Mouse (Mus musculus): ENCODE measurements around the gene Slc43a3. TPM values are rescaled to one million over a fixed set of nuclear protein-coding genes. Genes with fewer than 3 reads are reported as not detected.

Gene Slc43a3
- polyA plus RNA-seq, 1 experiment from 2014 or later, result 41.9 TPM

GRCm38 (mm10) chr2:84948252-84948651 is 11.9 kb downstream of the Slc43a3 start:
- no peak for ATAC-seq (ENCODE audit: insufficient read depth, low FRiP score)
- Histone ChIP-seq H3K27me3 (ENCODE audit: control insufficient read depth, insufficient read depth, low read length) (no peaks in the 10 kb centered on the region), H3K4me2 (ENCODE audit: low read depth, low read length) (no peak overlapping the region), H3K4me3 (replicated peaks; ENCODE audit: low read length) (no peak overlapping the region), H3K4me1 (ENCODE audit: control insufficient read depth, insufficient read depth, low read length) (no peaks in the 10 kb centered on the region), H3K9me3 (replicated peaks; ENCODE audit: control insufficient read depth, low read length) (no peaks in the 10 kb centered on the region), H3K27ac (ENCODE audit: low read length) (no peak overlapping the region), H3K36me3 (ENCODE audit: control insufficient read depth, insufficient read depth, low read length) (peaks cover 3% of the 10 kb centered on the region; the same call in 1 of the 2 replicates), H3K9ac (ENCODE audit: low read length) (no peak overlapping the region)
- WGBS, result 83% methylated on average over 7 of the region's 7 CpGs

- Histone ChIP-seq H3K27ac (ENCODE audit: low read length) (no peak overlapping the region), H3K4me3 (replicated peaks; ENCODE audit: low read length) (no peak overlapping the region), H3K36me3 (ENCODE audit: control insufficient read depth, insufficient read depth, low read length) (peaks cover 3% of the 10 kb centered on the region; the same call in 1 of the 2 replicates), H3K4me1 (ENCODE audit: control insufficient read depth, insufficient read depth, low read length) (no peaks in the 10 kb centered on the region), H3K9ac (ENCODE audit: low read length) (no peak overlapping the region), H3K9me3 (replicated peaks; ENCODE audit: control insufficient read depth, low read length) (no peaks in the 10 kb centered on the region), H3K4me2 (ENCODE audit: low read depth, low read length) (no peak overlapping the region), H3K27me3 (ENCODE audit: control insufficient read depth, insufficient read depth, low read length) (no peaks in the 10 kb centered on the region)
- no peak for ATAC-seq (ENCODE audit: insufficient read depth, low FRiP score)
- 70% methylated on average over 2 of the region's 2 CpGs for WGBS
Observed at GRCm38 (mm10) chr2:84948721-84949120, 12.3 kb downstream of the Slc43a3 start.

- Histone ChIP-seq H3K4me3 (replicated peaks; ENCODE audit: low read length) (no peak overlapping the region), H3K36me3 (ENCODE audit: control insufficient read depth, insufficient read depth, low read length) (peaks cover 3% of the 10 kb centered on the region; the same call in 1 of the 2 replicates), H3K4me2 (ENCODE audit: low read depth, low read length) (no peak overlapping the region), H3K9me3 (replicated peaks; ENCODE audit: control insufficient read depth, low read length) (no peaks in the 10 kb centered on the region), H3K27ac (ENCODE audit: low read length) (no peak overlapping the region), H3K27me3 (ENCODE audit: control insufficient read depth, insufficient read depth, low read length) (no peaks in the 10 kb centered on the region), H3K4me1 (ENCODE audit: control insufficient read depth, insufficient read depth, low read length) (no peaks in the 10 kb centered on the region), H3K9ac (ENCODE audit: low read length) (no peak overlapping the region)
- WGBS, result 89% methylated on average over 8 of the region's 8 CpGs
- no peak for ATAC-seq (ENCODE audit: insufficient read depth, low FRiP score)
Observed at GRCm38 (mm10) chr2:84951027-84951426, 14.6 kb downstream of the Slc43a3 start.

GRCm38 (mm10) chr2:84952251-84952650 is 15.9 kb downstream of the Slc43a3 start:
- Histone ChIP-seq H3K36me3 (ENCODE audit: control insufficient read depth, insufficient read depth, low read length) (peaks cover 3% of the 10 kb centered on the region; the same call in 1 of the 2 replicates), H3K9ac (ENCODE audit: low read length) (no peak overlapping the region), H3K27ac (ENCODE audit: low read length) (no peak overlapping the region), H3K4me3 (replicated peaks; ENCODE audit: low read length) (no peak overlapping the region), H3K27me3 (ENCODE audit: control insufficient read depth, insufficient read depth, low read length) (no peaks in the 10 kb centered on the region), H3K4me1 (ENCODE audit: control insufficient read depth, insufficient read depth, low read length) (no peaks in the 10 kb centered on the region), H3K9me3 (replicated peaks; ENCODE audit: control insufficient read depth, low read length) (no peaks in the 10 kb centered on the region), H3K4me2 (ENCODE audit: low read depth, low read length) (no peak overlapping the region)
- ATAC-seq (ENCODE audit: insufficient read depth, low FRiP score), result no peak
- 84% methylated on average over 1 of the region's 1 CpGs for WGBS

GRCm38 (mm10) chr2:84952693-84953092 is 16.3 kb downstream of the Slc43a3 start:
- H3K9ac ChIP-seq (ENCODE audit: low read length), result no peak overlapping the region
- H3K36me3 ChIP-seq (ENCODE audit: control insufficient read depth, insufficient read depth, low read length), result peaks cover 3% of the 10 kb centered on the region; the same call in 1 of the 2 replicates
- no peak overlapping the region for H3K27ac ChIP-seq (ENCODE audit: low read length)
- H3K4me2 ChIP-seq (ENCODE audit: low read depth, low read length), result no peak overlapping the region
- H3K27me3 ChIP-seq (ENCODE audit: control insufficient read depth, insufficient read depth, low read length), result no peaks in the 10 kb centered on the region
- H3K4me1 ChIP-seq (ENCODE audit: control insufficient read depth, insufficient read depth, low read length), result no peaks in the 10 kb centered on the region
- no peaks in the 10 kb centered on the region for H3K9me3 ChIP-seq (replicated peaks; ENCODE audit: control insufficient read depth, low read length)
- no peak for ATAC-seq (ENCODE audit: insufficient read depth, low FRiP score)
- no peak overlapping the region for H3K4me3 ChIP-seq (replicated peaks; ENCODE audit: low read length)
- WGBS, result 64% methylated on average over 4 of the region's 4 CpGs

GRCm38 (mm10) chr2:84955435-84955834 is 19.1 kb downstream of the Slc43a3 start:
- Histone ChIP-seq H3K9me3 (replicated peaks; ENCODE audit: control insufficient read depth, low read length) (no peaks in the 10 kb centered on the region), H3K27me3 (ENCODE audit: control insufficient read depth, insufficient read depth, low read length) (no peaks in the 10 kb centered on the region), H3K36me3 (ENCODE audit: control insufficient read depth, insufficient read depth, low read length) (no peaks in the 10 kb centered on the region; the same call in 1 of the 2 replicates), H3K9ac (ENCODE audit: low read length) (no peak overlapping the region), H3K4me3 (replicated peaks; ENCODE audit: low read length) (no peak overlapping the region), H3K4me2 (ENCODE audit: low read depth, low read length) (no peak overlapping the region), H3K27ac (ENCODE audit: low read length) (no peak overlapping the region), H3K4me1 (ENCODE audit: control insufficient read depth, insufficient read depth, low read length) (no peaks in the 10 kb centered on the region)
- WGBS, result 90% methylated on average over 9 of the region's 9 CpGs
- ATAC-seq (ENCODE audit: insufficient read depth, low FRiP score), result no peak

GRCm38 (mm10) chr2:84956274-84956673 is 19.9 kb downstream of the Slc43a3 start:
- Histone ChIP-seq H3K4me3 (replicated peaks; ENCODE audit: low read length) (no peak overlapping the region), H3K4me1 (ENCODE audit: control insufficient read depth, insufficient read depth, low read length) (no peaks in the 10 kb centered on the region), H3K36me3 (ENCODE audit: control insufficient read depth, insufficient read depth, low read length) (no peaks in the 10 kb centered on the region; the same call in 1 of the 2 replicates), H3K9ac (ENCODE audit: low read length) (no peak overlapping the region), H3K9me3 (replicated peaks; ENCODE audit: control insufficient read depth, low read length) (no peaks in the 10 kb centered on the region), H3K27me3 (ENCODE audit: control insufficient read depth, insufficient read depth, low read length) (no peaks in the 10 kb centered on the region), H3K27ac (ENCODE audit: low read length) (no peak overlapping the region), H3K4me2 (ENCODE audit: low read depth, low read length) (no peak overlapping the region)
- ATAC-seq (ENCODE audit: insufficient read depth, low FRiP score), result no peak
- 58% methylated on average over 5 of the region's 5 CpGs for WGBS

GRCm38 (mm10) chr2:84958588-84959264 is 22.3 kb downstream of the Slc43a3 start:
- no peaks in the 10 kb centered on the region for H3K4me1 ChIP-seq (ENCODE audit: control insufficient read depth, insufficient read depth, low read length)
- no peak overlapping the region for H3K9ac ChIP-seq (ENCODE audit: low read length)
- H3K27me3 ChIP-seq (ENCODE audit: control insufficient read depth, insufficient read depth, low read length), result no peaks in the 10 kb centered on the region
- H3K27ac ChIP-seq (ENCODE audit: low read length), result no peak overlapping the region
- no peaks in the 10 kb centered on the region for H3K36me3 ChIP-seq (ENCODE audit: control insufficient read depth, insufficient read depth, low read length)
- H3K9me3 ChIP-seq (replicated peaks; ENCODE audit: control insufficient read depth, low read length), result no peaks in the 10 kb centered on the region
- no peak overlapping the region for H3K4me3 ChIP-seq (replicated peaks; ENCODE audit: low read length)
- WGBS, result 90% methylated on average over 11 of the region's 11 CpGs
- no peak overlapping the region for H3K4me2 ChIP-seq (ENCODE audit: low read depth, low read length)
- no peak for ATAC-seq (ENCODE audit: insufficient read depth, low FRiP score)

- no peak for ATAC-seq (ENCODE audit: insufficient read depth, low FRiP score)
- 49% methylated on average over 2 of the region's 2 CpGs for WGBS
Observed at GRCm38 (mm10) chr2:84961300-84961699, 24.9 kb downstream of the Slc43a3 start.

More at GRCm38 (mm10) chr2:84961300-84961699, 24.9 kb downstream of the Slc43a3 start:
- Histone ChIP-seq H3K27ac (ENCODE audit: low read length) (no peak overlapping the region), H3K27me3 (ENCODE audit: control insufficient read depth, insufficient read depth, low read length) (no peaks in the 10 kb centered on the region), H3K9ac (ENCODE audit: low read length) (no peak overlapping the region), H3K9me3 (replicated peaks; ENCODE audit: control insufficient read depth, low read length) (no peaks in the 10 kb centered on the region), H3K36me3 (ENCODE audit: control insufficient read depth, insufficient read depth, low read length) (no peaks in the 10 kb centered on the region), H3K4me3 (replicated peaks; ENCODE audit: low read length) (no peak overlapping the region), H3K4me1 (ENCODE audit: control insufficient read depth, insufficient read depth, low read length) (no peaks in the 10 kb centered on the region), H3K4me2 (ENCODE audit: low read depth, low read length) (no peak overlapping the region)
